Mouse (Mus musculus): ENCODE results near the gene Alox8.

DNA sequence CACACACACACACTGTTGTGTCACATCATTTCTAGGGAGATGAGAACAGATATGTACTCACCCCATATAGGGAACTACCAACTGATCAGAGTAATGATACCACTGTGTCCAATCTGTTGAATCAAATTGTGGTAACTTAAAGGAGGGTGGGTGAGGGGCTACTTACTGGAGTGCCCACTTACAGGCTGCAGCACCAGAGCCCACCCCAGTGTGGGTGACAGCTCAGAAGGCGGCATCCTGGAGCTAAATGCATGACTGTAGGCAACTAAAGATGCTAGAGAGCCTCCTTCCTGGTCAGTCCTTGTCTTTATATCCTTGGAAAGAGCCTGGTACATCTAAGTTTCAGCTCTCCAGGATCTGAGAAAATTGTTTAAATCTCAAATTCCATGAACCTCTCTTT lies 1.6 kb upstream of the Alox8 start:
- no peak for TF ChIP-seq ELF1 (IDR thresholded peaks at IDR 0.05; ENCODE audit: low read depth, low read length)
- TF ChIP-seq MAX (IDR thresholded peaks at IDR 0.05; ENCODE audit: low read length): no peak
- TF ChIP-seq RCOR1 (conservative IDR thresholded peaks at IDR 0.05; ENCODE audit: low read depth, low read length): no peak
- no peak for TF ChIP-seq CTCF (conservative IDR thresholded peaks at IDR 0.05 in 1 of 2, IDR thresholded peaks at IDR 0.05 in 1 of 2; ENCODE audit: low read depth in 2 of 2, low read length in 2 of 2)
- TF ChIP-seq SMC3 (IDR thresholded peaks at IDR 0.05; ENCODE audit: low read depth, low read length): no peak
- no peak for TF ChIP-seq MXI1 (IDR thresholded peaks at IDR 0.05; ENCODE audit: low read depth, low read length)
- no peak for TF ChIP-seq ETS1 (conservative IDR thresholded peaks at IDR 0.05; ENCODE audit: low read depth, low read length)
- TF ChIP-seq POLR2A (IDR thresholded peaks at IDR 0.05; ENCODE audit: low read depth, low read length): no peak
- TF ChIP-seq CHD1 (IDR thresholded peaks at IDR 0.05; ENCODE audit: low read depth, low read length): no peak
- TF ChIP-seq EP300 (IDR thresholded peaks at IDR 0.05; ENCODE audit: low read length): no peak

Data from CH12.LX (cell line).